Mouse (Mus musculus) kidney, postnatal 10 days (tissue): ENCODE results near the gene Rpl9-ps1.

ENCODE experiments used
- DNase-seq: peaks from one replicate; pipeline ENCODE4 v3.0.0; 2021; ENCODE audit warnings: mixed read lengths

Gene Rpl9-ps1

GRCm38 (mm10) chr11:83645521-83645920, at the start of gene Rpl9-ps1:
Gene Rpl9-ps1 (minus strand): TSS chr11:83645621.
- no peak for DNase-seq

GRCm38 (mm10) chr11:83692008-83692407, 46.6 kb upstream of the Rpl9-ps1 start:
- DNase-seq = no peak

GRCm38 (mm10) chr11:83689918-83690317, 44.5 kb upstream of the Rpl9-ps1 start:
- DNase-seq = no peak

- DNase-seq = no peak
Measured at GRCm38 (mm10) chr11:83675665-83676064, 30.2 kb upstream of the Rpl9-ps1 start.

- DNase-seq = no peak
Measured at GRCm38 (mm10) chr11:83671743-83672142, 26.3 kb upstream of the Rpl9-ps1 start.

- DNase-seq = no peak
Measured at GRCm38 (mm10) chr11:83663532-83663931, 18.1 kb upstream of the Rpl9-ps1 start.

GRCm38 (mm10) chr11:83662204-83662603, 16.8 kb upstream of the Rpl9-ps1 start, which contains the start of gene Ccl4:
Gene Ccl4 (plus strand): TSS chr11:83662584.
- DNase-seq = no peak

GRCm38 (mm10) chr11:83658797-83659196, 13.4 kb upstream of the Rpl9-ps1 start:
- DNase-seq = no peak

- no peak for DNase-seq
Measured at GRCm38 (mm10) chr11:83657508-83657907, 12.1 kb upstream of the Rpl9-ps1 start.

- no peak for DNase-seq
Measured at GRCm38 (mm10) chr11:83654606-83655005, 9.2 kb upstream of the Rpl9-ps1 start.

- DNase-seq = no peak
Measured at GRCm38 (mm10) chr11:83649305-83649841, 4.0 kb upstream of the Rpl9-ps1 start, which contains the start of gene Ccl3. Gene Ccl3 (minus strand): TSS chr11:83649355.

GRCm38 (mm10) chr11:83646356-83647149, 1.1 kb upstream of the Rpl9-ps1 start:
- no peak for DNase-seq

- no peak for DNase-seq
Measured at GRCm38 (mm10) chr11:83641216-83641615, 4.2 kb downstream of the Rpl9-ps1 start.

- no peak for DNase-seq
Measured at GRCm38 (mm10) chr11:83640141-83640540, 5.3 kb downstream of the Rpl9-ps1 start.

GRCm38 (mm10) chr11:83639533-83639932, 5.9 kb downstream of the Rpl9-ps1 start:
- peak; percentile 27 for DNase-seq

- DNase-seq = no peak
Measured at GRCm38 (mm10) chr11:83638934-83639333, 6.5 kb downstream of the Rpl9-ps1 start.

- no peak for DNase-seq
Measured at GRCm38 (mm10) chr11:83636742-83637235, 8.6 kb downstream of the Rpl9-ps1 start.

- no peak for DNase-seq
Measured at GRCm38 (mm10) chr11:83634898-83635297, 10.5 kb downstream of the Rpl9-ps1 start.

- DNase-seq = no peak
Measured at GRCm38 (mm10) chr11:83634425-83634824, 11.0 kb downstream of the Rpl9-ps1 start.

- DNase-seq = peak; percentile 41
Measured at GRCm38 (mm10) chr11:83632744-83633143, 12.7 kb downstream of the Rpl9-ps1 start.

- no peak for DNase-seq
Measured at GRCm38 (mm10) chr11:83631065-83631464, 14.4 kb downstream of the Rpl9-ps1 start.

- no peak for DNase-seq
Measured at GRCm38 (mm10) chr11:83630630-83631029, 14.8 kb downstream of the Rpl9-ps1 start.

- DNase-seq = no peak
Measured at GRCm38 (mm10) chr11:83628808-83629207, 16.6 kb downstream of the Rpl9-ps1 start.

- no peak for DNase-seq
Measured at GRCm38 (mm10) chr11:83623586-83623985, 21.8 kb downstream of the Rpl9-ps1 start.
